Mouse (Mus musculus): Measurements from ENCODE around the gene Cyp21a1. TPM values are rescaled to one million over a fixed set of nuclear protein-coding genes. Genes with fewer than 3 reads are reported as not detected.

The Cyp21a1 gene
- polyA plus RNA-seq (2017; shearing (Covaris generic)): not detected

DNA sequence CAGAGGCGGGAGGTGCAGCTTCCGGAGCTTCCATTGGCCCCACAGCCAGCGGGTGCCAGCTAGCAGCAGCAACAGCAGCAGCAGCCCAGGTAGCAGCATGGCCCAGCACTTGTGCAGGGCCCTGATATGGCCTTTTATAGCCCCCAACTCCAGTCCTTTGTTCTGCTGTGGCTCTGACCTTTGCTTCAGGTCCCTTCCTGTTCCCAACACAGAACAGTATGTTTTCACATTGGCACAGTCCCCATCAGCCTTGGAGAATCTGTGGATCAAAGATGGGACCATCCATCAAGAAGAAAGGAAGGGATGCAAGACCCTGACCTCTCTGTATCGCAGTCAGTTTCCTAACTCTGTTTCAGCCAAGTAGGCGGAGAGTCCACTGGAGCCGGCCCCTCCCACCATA, at the start of gene Cyp21a1:
Cyp21a1 (minus strand) TSS at position 261 of the 400 bp plus-strand sequence.

DNA sequence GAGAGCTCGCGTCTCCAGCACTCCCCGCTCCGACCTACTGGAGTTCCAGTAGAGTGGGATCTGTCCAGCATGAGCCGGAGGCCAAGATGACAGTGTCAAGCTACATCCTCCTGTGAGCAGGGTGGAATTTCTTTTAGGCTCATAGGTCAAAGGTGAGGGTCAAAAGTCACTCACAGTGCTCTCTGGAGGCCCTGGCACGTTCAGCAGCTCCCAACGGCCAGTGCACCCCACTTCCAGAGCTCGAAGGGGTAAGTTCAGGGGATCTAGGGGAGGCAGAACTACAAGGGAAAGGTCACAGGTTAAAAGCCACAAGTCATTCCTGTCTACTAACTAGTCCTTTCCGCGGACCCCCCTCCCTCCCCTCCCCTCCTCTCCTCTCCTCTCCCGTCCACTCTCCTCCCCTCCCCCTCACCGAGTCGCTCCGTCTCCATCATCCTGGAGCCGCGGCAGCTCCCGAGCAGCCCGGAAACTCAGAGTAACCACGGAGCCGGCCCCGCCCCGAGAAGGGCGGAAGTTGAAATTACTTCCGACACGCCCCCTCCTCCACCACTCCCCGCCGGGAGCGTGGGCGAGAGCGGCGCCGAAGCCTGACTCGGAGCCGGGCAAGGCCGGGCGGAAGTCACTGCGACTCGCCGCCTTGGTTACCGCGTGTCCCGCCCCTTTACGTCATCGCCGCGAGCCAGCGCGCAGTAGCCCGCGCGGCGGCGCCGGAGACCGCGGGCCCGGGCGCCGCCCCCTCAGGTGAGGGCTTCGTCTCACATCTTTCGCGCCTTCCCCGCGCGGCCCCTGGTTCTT, 45.6 kb upstream of the Cyp21a1 start, which contains the start of the genes Skiv2l and Nelfe:
Skiv2l (minus strand) TSS at position 489 of the 795 bp plus-strand sequence.
Nelfe (plus strand) TSS at position 670 of the 795 bp plus-strand sequence.

GRCm38 (mm10) chr17:34836856-34837221, 32.5 kb upstream of the Cyp21a1 start, which contains the start of the genes Stk19 and Dxo:
Stk19 (minus strand) TSS chr17:34836945.
Dxo (plus strand) TSS chr17:34837019.

Other genes with a start within 250 kb of the Cyp21a1 start
- gene Notch4, start 240.3 kb downstream of the Cyp21a1 start, polyA plus RNA-seq (2017; shearing (Covaris generic)): 0.51 TPM
- 234 TPM for gene Gpsm3, start 214.8 kb downstream of the Cyp21a1 start, polyA plus RNA-seq (2017; shearing (Covaris generic))
- 6.4 TPM for gene Pbx2, start 213.3 kb downstream of the Cyp21a1 start, polyA plus RNA-seq (2017; shearing (Covaris generic))
- 0.60 TPM for gene Ager, start 206.7 kb downstream of the Cyp21a1 start, polyA plus RNA-seq (2017; shearing (Covaris generic))
- gene Rnf5, start 200.9 kb downstream of the Cyp21a1 start, polyA plus RNA-seq (2017; shearing (Covaris generic)): 58.0 TPM
- 21.4 TPM for gene Agpat1, start 200.3 kb downstream of the Cyp21a1 start, polyA plus RNA-seq (2017; shearing (Covaris generic))
- gene Egfl8, start 188.6 kb downstream of the Cyp21a1 start, polyA plus RNA-seq (2017; shearing (Covaris generic)): 0.92 TPM
- gene Ppt2, start 176.1 kb downstream of the Cyp21a1 start, polyA plus RNA-seq (2017; shearing (Covaris generic)): 25.0 TPM
- gene Prrt1, start 175.0 kb downstream of the Cyp21a1 start, polyA plus RNA-seq (2017; shearing (Covaris generic)): 20.2 TPM
- 3.2 TPM for gene Fkbpl, start 159.8 kb downstream of the Cyp21a1 start, polyA plus RNA-seq (2017; shearing (Covaris generic))
- gene Atf6b, start 157.4 kb downstream of the Cyp21a1 start, polyA plus RNA-seq (2017; shearing (Covaris generic)): 56.1 TPM
- not detected for gene Tnxb, start 134.0 kb downstream of the Cyp21a1 start, polyA plus RNA-seq (2017; shearing (Covaris generic))
- gene C4b, start 60.7 kb downstream of the Cyp21a1 start, polyA plus RNA-seq (2017; shearing (Covaris generic)): not detected
- gene Stk19, start 32.4 kb upstream of the Cyp21a1 start, polyA plus RNA-seq (2017; shearing (Covaris generic)): 25.8 TPM
- gene Dxo, start 32.5 kb upstream of the Cyp21a1 start, polyA plus RNA-seq (2017; shearing (Covaris generic)): 123 TPM
- 128 TPM for gene Skiv2l, start 45.6 kb upstream of the Cyp21a1 start, polyA plus RNA-seq (2017; shearing (Covaris generic))
- gene Nelfe, start 45.8 kb upstream of the Cyp21a1 start, polyA plus RNA-seq (2017; shearing (Covaris generic)): 49.5 TPM
- not detected for gene Cfb, start 58.0 kb upstream of the Cyp21a1 start, polyA plus RNA-seq (2017; shearing (Covaris generic))
- 0.21 TPM for gene Zbtb12, start 74.9 kb upstream of the Cyp21a1 start, polyA plus RNA-seq (2017; shearing (Covaris generic))
- gene Gm20547, start 77.5 kb upstream of the Cyp21a1 start, polyA plus RNA-seq (2017; shearing (Covaris generic)): not detected
- gene C2, start 93.7 kb upstream of the Cyp21a1 start, polyA plus RNA-seq (2017; shearing (Covaris generic)): 1.2 TPM
- 57.8 TPM for gene Ehmt2, start 93.9 kb upstream of the Cyp21a1 start, polyA plus RNA-seq (2017; shearing (Covaris generic))
- not detected for gene Slc44a4, start 109.9 kb upstream of the Cyp21a1 start, polyA plus RNA-seq (2017; shearing (Covaris generic))
- gene Neu1, start 126.7 kb upstream of the Cyp21a1 start, polyA plus RNA-seq (2017; shearing (Covaris generic)): 74.6 TPM
- 2,452 TPM for gene Hspa1b, start 154.7 kb upstream of the Cyp21a1 start, polyA plus RNA-seq (2017; shearing (Covaris generic))
- 125 TPM for gene Gm20481, start 165.4 kb upstream of the Cyp21a1 start, polyA plus RNA-seq (2017; shearing (Covaris generic))
- 1,550 TPM for gene Hspa1a, start 167.6 kb upstream of the Cyp21a1 start, polyA plus RNA-seq (2017; shearing (Covaris generic))
- not detected for gene Hspa1l, start 168.1 kb upstream of the Cyp21a1 start, polyA plus RNA-seq (2017; shearing (Covaris generic))
- 47.6 TPM for gene Lsm2, start 177.3 kb upstream of the Cyp21a1 start, polyA plus RNA-seq (2017; shearing (Covaris generic))
- 182 TPM for gene Vars, start 196.4 kb upstream of the Cyp21a1 start, polyA plus RNA-seq (2017; shearing (Covaris generic))
- gene Vwa7, start 212.0 kb upstream of the Cyp21a1 start, polyA plus RNA-seq (2017; shearing (Covaris generic)): 0.10 TPM
- not detected for gene Sapcd1, start 223.5 kb upstream of the Cyp21a1 start, polyA plus RNA-seq (2017; shearing (Covaris generic))
- 2.2 TPM for gene Msh5, start 242.2 kb upstream of the Cyp21a1 start, polyA plus RNA-seq (2017; shearing (Covaris generic))
- gene Clic1, start 245.4 kb upstream of the Cyp21a1 start, polyA plus RNA-seq (2017; shearing (Covaris generic)): 305 TPM